Mouse (Mus musculus) hindbrain, embryonic 16.5 days (tissue): ENCODE data around the gene Glyctk. TPM values are rescaled to one million over a fixed set of nuclear protein-coding genes. Genes with fewer than 3 reads are reported as not detected.
A peak's percentile ranks its signal among the peaks of the same experiment; 100 is the strongest.

ENCODE experiments used
- ATAC-seq: fragments of 200-750 bp; cut with Nextera tagmentation; 2 replicates; pipeline ENCODE4 v1.8.0; 2017; ENCODE audit warnings: moderate TSS enrichment, moderate library complexity
- H3K27ac ChIP-seq: fragments of 300-500 bp; sonication (generic); 2 replicates; pipeline ENCODE4 v1.5.1; 2014; ENCODE audit warnings: low read depth, mild to moderate bottlenecking, control low read depth, low read length, moderate library complexity
- H3K27me3 ChIP-seq: fragments of 300-500 bp; sonication (generic); replicated peaks from 2 replicates; pipeline ENCODE4 v1.6.1; 2014; ENCODE audit warnings: low read length; ENCODE audit not compliant: control insufficient read depth, insufficient read depth
- H3K36me3 ChIP-seq: fragments of 300-500 bp; sonication (generic); 2 replicates; pipeline ENCODE4 v1.6.1; 2014; ENCODE audit warnings: mild to moderate bottlenecking, low read length, moderate library complexity, mixed read lengths; ENCODE audit not compliant: control insufficient read depth, insufficient read depth
- H3K4me1 ChIP-seq: fragments of 300-500 bp; sonication (generic); 2 replicates; pipeline ENCODE4 v1.6.1; 2014; ENCODE audit warnings: low read depth, low read length; ENCODE audit not compliant: control insufficient read depth, insufficient read depth
- H3K4me2 ChIP-seq: fragments of 300-500 bp; sonication (generic); 2 replicates; pipeline ENCODE4 v1.6.1; 2014; ENCODE audit warnings: mild to moderate bottlenecking, low read length, control low read depth, moderate library complexity
- H3K4me3 ChIP-seq: fragments of 300-500 bp; sonication (generic); 2 replicates; pipeline ENCODE4 v1.5.1; 2014; ENCODE audit warnings: mild to moderate bottlenecking, low read length, control low read depth, moderate library complexity
- H3K9ac ChIP-seq: fragments of 300-500 bp; sonication (generic); 2 replicates; pipeline ENCODE4 v1.6.1; 2014; ENCODE audit warnings: low read depth, mild to moderate bottlenecking, control low read depth, low read length, moderate library complexity
- H3K9me3 ChIP-seq: fragments of 300-500 bp; sonication (generic); 2 replicates; pipeline ENCODE4 v1.6.1; 2014; ENCODE audit warnings: mild to moderate bottlenecking, low read length, moderate library complexity; ENCODE audit not compliant: control insufficient read depth
- WGBS: fragments of 180-500 bp; shearing (Covaris S2); extraction: QIAGEN DNeasy Blood & Tissue Kit; methylation state at CpG from one replicate; pipeline ENCODE4 v1.1.7; 2014; 5-methylcytosine and 5-hydroxymethylcytosine counted together
- polyA plus RNA-seq: library from polyadenylated mRNA; unstranded; fragments of >200 nt; fragmentation: Nextera tagmentation; extraction: Ambion mirVana; gene quantifications from 2 replicates; pipeline ENCODE4 v1.2.1, GENCODE M21; 2015

The Glyctk gene
- polyA plus RNA-seq, 1 experiment from 2014 or later = 2.1 TPM

GRCm38 (mm10) chr9:106141955-106142354 is 16.0 kb downstream of the Glyctk start:
- 51% methylated on average over 12 of the region's 12 CpGs for WGBS
- H3K9me3 ChIP-seq = no peaks in the 10 kb centered on the region
- H3K9ac ChIP-seq = no peak overlapping the region
- no peak overlapping the region for H3K4me3 ChIP-seq
- peaks cover 6% of the 10 kb centered on the region; the same call in 1 of the 2 replicates for H3K4me1 ChIP-seq
- no peaks in the 10 kb centered on the region for H3K27me3 ChIP-seq
- no peak overlapping the region for H3K27ac ChIP-seq
- no peaks in the 10 kb centered on the region for H3K36me3 ChIP-seq
- H3K4me2 ChIP-seq = no peak overlapping the region
- ATAC-seq = no peak

DNA sequence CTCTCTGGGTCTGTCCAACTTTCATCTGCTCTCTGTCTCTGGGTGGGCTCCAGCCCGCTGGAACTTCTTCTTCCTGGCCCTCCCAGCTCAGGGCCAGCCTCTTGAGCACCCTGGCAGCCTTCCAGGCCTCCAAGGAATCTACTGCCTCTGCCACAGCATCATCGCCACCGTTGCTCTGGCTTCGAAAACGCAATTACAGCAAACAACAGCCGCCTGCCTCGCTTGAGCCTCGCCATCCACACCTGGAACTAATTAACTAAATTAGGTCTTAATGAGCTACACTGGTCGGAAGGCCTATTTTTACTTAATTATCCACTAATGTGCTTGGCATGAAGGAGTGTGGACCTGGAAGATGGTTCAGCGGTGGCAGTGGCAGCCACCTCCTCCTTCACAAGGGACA is 18.2 kb downstream of the Glyctk start:
- Histone ChIP-seq H3K27ac (0 out of 2 replicates have a peak overlapping the region, but pooled peaks have one; percentile 10), H3K36me3 (no peaks in the 10 kb centered on the region)
- WGBS = 29% methylated on average over 10 of the region's 10 CpGs

DNA sequence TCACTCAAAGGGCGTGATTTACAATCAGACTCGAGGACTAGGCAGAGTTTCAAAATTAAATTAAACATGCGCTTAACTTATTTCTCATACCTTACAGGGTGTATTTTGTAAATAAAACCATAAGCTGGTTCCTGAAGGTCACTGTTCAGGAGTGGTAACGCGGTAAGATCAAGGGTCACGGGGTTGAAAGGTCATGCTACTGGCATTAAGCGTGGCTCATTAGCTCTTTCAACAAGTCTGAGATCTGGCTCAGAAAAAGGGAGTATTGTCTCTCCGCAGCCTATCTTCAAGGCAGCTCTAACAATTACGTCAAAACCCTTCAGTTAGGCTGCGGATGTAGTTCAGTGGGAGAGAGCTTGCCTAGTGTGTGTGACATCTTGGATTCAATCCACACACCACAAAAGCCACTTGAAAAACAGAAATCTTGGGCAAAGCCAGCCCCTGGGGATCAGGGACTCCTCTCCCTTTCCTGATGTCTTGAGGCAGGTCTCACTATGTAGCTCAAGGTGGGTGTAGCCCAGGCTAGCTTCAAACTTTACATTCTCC is 20.2 kb downstream of the Glyctk start:
- H3K4me2 ChIP-seq = no peak overlapping the region
- H3K9ac ChIP-seq = no peak overlapping the region
- no peaks in the 10 kb centered on the region for H3K36me3 ChIP-seq
- no peaks in the 10 kb centered on the region for H3K9me3 ChIP-seq
- peaks cover 4% of the 10 kb centered on the region; the same call in 1 of the 2 replicates for H3K4me1 ChIP-seq
- H3K27me3 ChIP-seq = no peaks in the 10 kb centered on the region
- 42% methylated on average over 10 of the region's 10 CpGs for WGBS
- H3K27ac ChIP-seq = no peak overlapping the region
- no peak overlapping the region for H3K4me3 ChIP-seq
- no peak for ATAC-seq

More for the DNA sequence above, 18.2 kb downstream of the Glyctk start:
- Histone ChIP-seq H3K9me3 (no peaks in the 10 kb centered on the region), H3K9ac (no peak overlapping the region; the same call in 1 of the 2 replicates), H3K4me3 (no peak overlapping the region), H3K27me3 (no peaks in the 10 kb centered on the region), H3K4me1 (peaks cover 4% of the 10 kb centered on the region; the same call in 1 of the 2 replicates), H3K4me2 (no peak overlapping the region; the same call in 1 of the 2 replicates)
- ATAC-seq = peak; percentile 71

GRCm38 (mm10) chr9:106130250-106130649 is 27.7 kb downstream of the Glyctk start:
- no peak for ATAC-seq
- H3K4me2 ChIP-seq = no peak overlapping the region
- 85% methylated on average over 7 of the region's 7 CpGs for WGBS

GRCm38 (mm10) chr9:106129072-106129471 is 28.9 kb downstream of the Glyctk start:
- Histone ChIP-seq H3K27me3 (no peaks in the 10 kb centered on the region), H3K9ac (no peak overlapping the region), H3K4me3 (no peak overlapping the region), H3K27ac (no peak overlapping the region), H3K9me3 (no peaks in the 10 kb centered on the region), H3K4me1 (peaks cover 12% of the 10 kb centered on the region), H3K36me3 (no peaks in the 10 kb centered on the region), H3K4me2 (no peak overlapping the region)
- WGBS = 97% methylated on average over 2 of the region's 2 CpGs
- no peak for ATAC-seq

More at GRCm38 (mm10) chr9:106130250-106130649, 27.7 kb downstream of the Glyctk start:
- Histone ChIP-seq H3K36me3 (no peaks in the 10 kb centered on the region), H3K4me3 (no peak overlapping the region), H3K9ac (no peak overlapping the region), H3K27ac (no peak overlapping the region), H3K4me1 (peaks cover 12% of the 10 kb centered on the region), H3K27me3 (no peaks in the 10 kb centered on the region), H3K9me3 (no peaks in the 10 kb centered on the region)

DNA sequence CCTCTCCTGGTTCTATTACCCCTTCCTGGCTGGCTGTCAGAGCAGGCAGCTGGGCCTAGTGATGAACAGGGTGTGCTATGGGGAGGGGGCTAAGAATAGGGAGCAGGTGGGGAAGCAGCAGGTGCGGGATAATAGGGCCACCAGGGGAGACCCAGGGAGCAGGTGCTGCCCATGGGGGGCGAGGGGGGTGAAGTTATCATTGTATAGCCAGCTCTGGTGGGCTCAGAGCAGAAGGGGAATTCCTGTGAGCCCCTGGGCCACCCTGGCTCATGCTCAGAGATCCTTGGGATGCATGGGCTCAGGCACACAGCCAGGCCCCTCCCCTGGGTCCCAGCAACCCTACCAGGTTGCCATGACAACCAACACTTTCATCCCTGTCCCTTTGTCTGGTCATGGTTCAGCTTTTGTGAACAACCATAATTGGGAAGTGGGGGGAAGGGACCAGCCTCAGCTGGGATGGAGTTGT is 31.1 kb downstream of the Glyctk start:
- H3K4me2 ChIP-seq = no peak overlapping the region
- H3K9ac ChIP-seq = no peak overlapping the region
- H3K27me3 ChIP-seq = no peaks in the 10 kb centered on the region
- ATAC-seq = peak; percentile 92
- no peaks in the 10 kb centered on the region for H3K36me3 ChIP-seq
- no peak overlapping the region for H3K4me3 ChIP-seq
- no peaks in the 10 kb centered on the region for H3K9me3 ChIP-seq
- peaks cover 12% of the 10 kb centered on the region for H3K4me1 ChIP-seq
- 10% methylated on average over 1 of the region's 2 CpGs for WGBS
- H3K27ac ChIP-seq = peak overlapping the region; percentile 65

DNA sequence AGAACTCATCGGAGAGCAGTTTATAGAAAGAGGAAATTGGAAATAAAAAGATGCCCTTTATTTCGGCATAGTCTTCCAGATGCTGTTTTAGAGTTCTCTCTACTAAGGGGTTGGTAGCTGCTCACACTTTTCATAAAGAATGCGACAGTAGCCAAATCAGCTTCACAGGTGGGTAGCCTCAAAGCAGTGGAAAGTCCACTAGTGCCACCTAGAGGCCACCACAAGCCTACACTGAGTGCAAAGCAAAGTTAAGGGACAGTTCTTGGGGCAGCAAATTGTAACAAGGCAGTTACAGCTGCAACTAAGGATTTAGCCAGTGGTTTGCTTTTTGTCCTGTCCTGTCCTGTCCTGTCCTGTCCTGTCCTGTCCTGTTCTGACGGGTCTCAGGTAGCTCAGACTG is 34.3 kb downstream of the Glyctk start:
- no peak overlapping the region for H3K9ac ChIP-seq
- H3K36me3 ChIP-seq = no peaks in the 10 kb centered on the region
- no peaks in the 10 kb centered on the region for H3K27me3 ChIP-seq
- peaks cover 12% of the 10 kb centered on the region for H3K4me1 ChIP-seq
- WGBS = 59% methylated on average over 4 of the region's 4 CpGs
- H3K4me2 ChIP-seq = no peak overlapping the region
- no peaks in the 10 kb centered on the region for H3K9me3 ChIP-seq
- H3K4me3 ChIP-seq = no peak overlapping the region
- ATAC-seq = no peak
- no peak overlapping the region for H3K27ac ChIP-seq

- no peak overlapping the region for H3K4me2 ChIP-seq
- WGBS = 27% methylated on average over 9 of the region's 9 CpGs
- no peaks in the 10 kb centered on the region for H3K36me3 ChIP-seq
- no peaks in the 10 kb centered on the region for H3K27me3 ChIP-seq
- H3K27ac ChIP-seq = no peak overlapping the region
- peaks cover 5% of the 10 kb centered on the region; the same call in 1 of the 2 replicates for H3K4me1 ChIP-seq
- H3K4me3 ChIP-seq = no peak overlapping the region
- H3K9me3 ChIP-seq = no peaks in the 10 kb centered on the region
- ATAC-seq = no peak
- no peak overlapping the region for H3K9ac ChIP-seq
Observed at GRCm38 (mm10) chr9:106119075-106119474, 38.9 kb downstream of the Glyctk start.

DNA sequence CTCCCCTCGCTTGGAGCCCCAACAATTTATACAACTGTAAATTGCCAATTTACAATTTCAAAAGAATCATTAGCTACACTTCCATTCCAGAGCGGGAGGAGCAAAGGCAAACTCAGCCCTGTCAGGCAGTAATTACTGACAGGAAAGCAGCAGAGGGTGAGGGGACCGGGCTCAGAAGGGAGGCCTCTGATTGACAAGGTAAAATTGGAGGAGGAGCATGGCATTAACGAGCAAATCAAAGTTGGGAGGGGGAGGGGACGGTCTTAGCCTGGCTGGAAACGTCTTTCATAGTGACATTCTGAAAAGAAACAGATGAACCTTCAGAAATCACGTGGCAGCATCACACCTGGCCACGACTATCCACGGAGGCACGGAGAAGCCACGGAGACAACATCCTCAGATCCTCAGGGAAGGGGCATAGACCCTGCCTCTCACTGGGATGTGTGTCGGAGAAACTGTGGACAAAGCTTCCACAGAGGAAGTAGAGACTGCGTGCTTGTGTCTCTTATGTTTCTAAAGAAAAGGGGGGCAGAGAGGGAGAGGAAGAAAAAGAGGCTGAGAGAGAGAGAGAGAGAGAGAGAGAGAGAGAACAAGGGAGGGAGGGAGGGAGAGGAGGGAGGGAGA is 42.0 kb downstream of the Glyctk start:
- Histone ChIP-seq H3K27ac (no peak overlapping the region), H3K9ac (no peak overlapping the region), H3K4me3 (peak overlapping the region; percentile 20; the same call in 1 of the 2 replicates), H3K4me2 (peak overlapping the region; percentile 46), H3K4me1 (peaks cover 5% of the 10 kb centered on the region; the same call in 1 of the 2 replicates), H3K27me3 (no peaks in the 10 kb centered on the region), H3K9me3 (no peaks in the 10 kb centered on the region), H3K36me3 (no peaks in the 10 kb centered on the region)
- peak; percentile 72; the same call in 1 of the 2 replicates for ATAC-seq
- WGBS = 25% methylated on average over 13 of the region's 13 CpGs
